Mouse (Mus musculus): ENCODE data around the gene Spg11.

GRCm38 (mm10) chr2:122153681-122154365 lies 35.6 kb upstream of the Spg11 start:
- TF ChIP-seq POLR2A (IDR thresholded peaks at IDR 0.05; ENCODE audit: borderline replicate concordance, insufficient read depth, low read length) (no peak), CTCF (IDR thresholded peaks at IDR 0.05; ENCODE audit: borderline replicate concordance, insufficient read depth, low read depth, low read length) (no peak)
